ENCODE assay signal across 8 mouse cellular contexts in genomic region chr2:26502299-26502862, GRCm38 (mm10). TPM values are rescaled to one million over a fixed set of nuclear protein-coding genes. Genes with fewer than 3 reads are reported as not detected.
DNase-seq lines count a peak whose midpoint lies in the region; ATAC-seq lines count a peak whose summit lies in the region.

No protein-coding gene starts in this region.

- no peak; the same call in 1 of the 2 replicates for ATAC-seq in heart, embryonic 15.5 days (replicated peaks; ENCODE audit: insufficient number of reproducible peaks, insufficient read depth, low FRiP score, low read depth)
- peak; percentile 38; the same call in 1 of the 2 replicates for ATAC-seq in stomach, embryonic 16.5 days (ENCODE audit: insufficient read depth, low FRiP score)
- ATAC-seq in erythroid progenitor cell, adult 5-6 weeks (replicated peaks; ENCODE audit: low FRiP score, poor library complexity, severe bottlenecking): no peak

- under 1% methylated on average over 33 of the region's 33 CpGs for WGBS in heart, embryonic 15.5 days
- under 1% methylated on average over 33 of the region's 33 CpGs for WGBS in stomach, embryonic 16.5 days

- peak overlapping the region; percentile 82 for H3K9ac ChIP-seq in heart, embryonic 15.5 days
- H3K9ac ChIP-seq in stomach, embryonic 16.5 days (ENCODE audit: low read length): peak overlapping the region; percentile 92

- peak overlapping the region; percentile 90 for H3K4me2 ChIP-seq in heart, embryonic 15.5 days
- H3K4me2 ChIP-seq in stomach, embryonic 16.5 days (ENCODE audit: low read depth, low read length): peak overlapping the region; percentile 80

- no peaks in the 10 kb centered on the region for H3K9me3 ChIP-seq in heart, embryonic 15.5 days (replicated peaks)
- H3K9me3 ChIP-seq in stomach, embryonic 16.5 days (replicated peaks; ENCODE audit: control insufficient read depth, low read length): no peaks in the 10 kb centered on the region

- H3K27ac ChIP-seq in heart, embryonic 15.5 days: peak overlapping the region; percentile 86
- H3K27ac ChIP-seq in stomach, embryonic 16.5 days (ENCODE audit: low read length): peak overlapping the region; percentile 81

- peaks cover 86% of the 10 kb centered on the region for H3K4me1 ChIP-seq in heart, embryonic 15.5 days (replicated peaks)
- peaks cover 76% of the 10 kb centered on the region for H3K4me1 ChIP-seq in stomach, embryonic 16.5 days (ENCODE audit: control insufficient read depth, insufficient read depth, low read length)

- peaks cover 9% of the 10 kb centered on the region; the same call in 1 of the 2 replicates for H3K27me3 ChIP-seq in heart, embryonic 15.5 days
- no peaks in the 10 kb centered on the region for H3K27me3 ChIP-seq in stomach, embryonic 16.5 days (ENCODE audit: control insufficient read depth, insufficient read depth, low read length)

- no peaks in the 10 kb centered on the region; the same call in 1 of the 2 replicates for H3K36me3 ChIP-seq in heart, embryonic 15.5 days
- no peaks in the 10 kb centered on the region for H3K36me3 ChIP-seq in stomach, embryonic 16.5 days (ENCODE audit: control insufficient read depth, insufficient read depth, low read length)

- H3K4me3 ChIP-seq in heart, embryonic 15.5 days: peak overlapping the region; percentile 81
- peak overlapping the region; percentile 83 for H3K4me3 ChIP-seq in stomach, embryonic 16.5 days (replicated peaks; ENCODE audit: low read length)

- DNase-seq in right cerebral cortex, postnatal 25 days: peak; percentile 43
- no peak for DNase-seq in right cerebral cortex, adult 18-20 months
- DNase-seq in embryo, embryonic 10 days (ENCODE audit: low spot score): peak; percentile 70
- DNase-seq in kidney, postnatal 14 days: peak; percentile 68
- DNase-seq in lung, postnatal 25 days (ENCODE audit: low spot score): peak; percentile 71

RNA-seq across cellular contexts. Expression of gene Notch1, which starts 14.1 kb away (rescaled TPM):
- polyA plus RNA-seq in heart, embryonic 15.5 days (2015; fragmentation: Nextera tagmentation; extraction: Ambion mirVana): 10.8 and 24.2 TPM in 2 replicates
- 14.1 and 15.4 TPM in 2 replicates for polyA plus RNA-seq in stomach, embryonic 16.5 days (2015; fragmentation: Nextera tagmentation; extraction: Ambion mirVana)
- 5.4 and 9.0 TPM in 2 replicates for total RNA-seq in erythroid progenitor cell, adult 5-6 weeks (2015; ENCODE audit: low replicate concordance)
- total RNA-seq in erythroid progenitor cell, adult 5-6 weeks (2017; ENCODE audit: low replicate concordance): 1.5 and 6.0 TPM in 2 replicates

RNA-seq across cellular contexts. Expression of gene Sec16a, which starts 57.4 kb away (rescaled TPM):
- polyA plus RNA-seq in heart, embryonic 15.5 days (2015; fragmentation: Nextera tagmentation; extraction: Ambion mirVana): 10.5 and 14.5 TPM in 2 replicates
- polyA plus RNA-seq in stomach, embryonic 16.5 days (2015; fragmentation: Nextera tagmentation; extraction: Ambion mirVana): 28.2 and 31.5 TPM in 2 replicates
- total RNA-seq in erythroid progenitor cell, adult 5-6 weeks (2015; ENCODE audit: low replicate concordance): 13.0 TPM in 2 replicates
- 7.3 and 15.7 TPM in 2 replicates for total RNA-seq in erythroid progenitor cell, adult 5-6 weeks (2017; ENCODE audit: low replicate concordance)
